Mouse (Mus musculus) small intestine, adult 2 months (tissue): ENCODE data around the gene Bcl2l12. TPM values are rescaled to one million over a fixed set of nuclear protein-coding genes. Genes with fewer than 3 reads are reported as not detected.

Experiments
- H3K27ac ChIP-seq: fragments of 200-500 bp; 2 replicates; pipeline ENCODE4 v1.5.1; 2012; ENCODE audit warnings: low read depth, low read length, control low read depth, inconsistent platforms; ENCODE audit not compliant: insufficient read depth
- H3K27me3 ChIP-seq: fragments of 200-500 bp; 2 replicates; pipeline ENCODE4 v1.6.1; 2012; ENCODE audit warnings: mild to moderate bottlenecking, moderate library complexity, low read length, inconsistent platforms; ENCODE audit not compliant: control insufficient read depth, insufficient read depth
- H3K36me3 ChIP-seq: fragments of 200-500 bp; 2 replicates; pipeline ENCODE4 v1.6.1; 2012; ENCODE audit warnings: mild to moderate bottlenecking, low read length, control low read depth, inconsistent platforms; ENCODE audit not compliant: control insufficient read depth, insufficient read depth
- H3K4me1 ChIP-seq: fragments of 200-500 bp; 2 replicates; pipeline ENCODE4 v1.6.1; 2012; ENCODE audit warnings: low read length, inconsistent platforms, mixed read lengths; ENCODE audit not compliant: control insufficient read depth, insufficient read depth, insufficient read length
- H3K4me3 ChIP-seq: fragments of 200-500 bp; 2 replicates; pipeline ENCODE4 v1.5.1; 2012; ENCODE audit warnings: low read depth, mild to moderate bottlenecking, control low read depth, inconsistent platforms, low read length, moderate library complexity
- CTCF ChIP-seq: fragments of 200-500 bp; IDR thresholded peaks from 2 replicates; pipeline ENCODE4 v1.5.1; 2012; ENCODE audit warnings: low read depth, mild to moderate bottlenecking, control low read depth, inconsistent platforms, low read length, moderate library complexity, mixed read lengths; ENCODE audit not compliant: insufficient replicate concordance, insufficient read length; ENCODE audit errors: extremely low read depth
- POLR2A ChIP-seq: fragments of 200-500 bp; IDR thresholded peaks from 2 replicates; pipeline ENCODE4 v1.6.1; 2012; ENCODE audit warnings: low read depth, mild to moderate bottlenecking, control low read depth, inconsistent platforms, low read length, moderate library complexity
- WGBS: fragments of 180-500 bp; shearing (Covaris S2); methylation state at CpG from one replicate; pipeline ENCODE4 v1.1.7; 2018; 5-methylcytosine and 5-hydroxymethylcytosine counted together
- polyA plus RNA-seq: library from polyadenylated mRNA; depleted of rRNA; stranded (reverse); fragments of >200 nt; gene quantifications from 2 replicates; pipeline ENCODE4 v1.2.3, GENCODE M21; 2012

The Bcl2l12 gene
- polyA plus RNA-seq, 1 experiment = 16.3 TPM

DNA sequence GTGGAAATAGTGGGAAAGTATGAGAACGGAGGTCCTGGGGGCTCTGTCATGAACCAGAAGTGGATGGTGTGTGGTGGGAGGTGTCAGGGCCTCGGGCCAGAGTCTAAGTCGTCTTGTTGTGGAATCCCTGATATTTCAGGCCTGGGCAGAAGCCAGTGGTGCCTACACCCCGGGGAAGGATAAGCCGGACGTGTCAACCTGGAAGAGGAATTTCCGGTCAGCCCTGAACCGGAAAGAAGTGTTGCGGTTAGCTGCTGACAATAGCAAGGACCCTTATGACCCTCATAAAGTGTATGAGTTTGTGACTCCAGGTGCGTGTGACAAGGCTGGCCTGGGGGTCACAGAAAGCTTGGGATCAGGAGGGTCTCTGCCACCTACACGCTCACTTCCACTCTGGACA lies 1.2 kb upstream of the Bcl2l12 start:
- WGBS = 69% methylated on average over 11 of the region's 11 CpGs
- H3K27me3 ChIP-seq = no peaks in the 10 kb centered on the region
- no peak for TF ChIP-seq CTCF
- no peak for TF ChIP-seq POLR2A
- H3K27ac ChIP-seq = no peak overlapping the region
- peaks cover 10% of the 10 kb centered on the region for H3K4me1 ChIP-seq
- H3K4me3 ChIP-seq = no peak overlapping the region
- H3K36me3 ChIP-seq = peaks cover 46% of the 10 kb centered on the region

DNA sequence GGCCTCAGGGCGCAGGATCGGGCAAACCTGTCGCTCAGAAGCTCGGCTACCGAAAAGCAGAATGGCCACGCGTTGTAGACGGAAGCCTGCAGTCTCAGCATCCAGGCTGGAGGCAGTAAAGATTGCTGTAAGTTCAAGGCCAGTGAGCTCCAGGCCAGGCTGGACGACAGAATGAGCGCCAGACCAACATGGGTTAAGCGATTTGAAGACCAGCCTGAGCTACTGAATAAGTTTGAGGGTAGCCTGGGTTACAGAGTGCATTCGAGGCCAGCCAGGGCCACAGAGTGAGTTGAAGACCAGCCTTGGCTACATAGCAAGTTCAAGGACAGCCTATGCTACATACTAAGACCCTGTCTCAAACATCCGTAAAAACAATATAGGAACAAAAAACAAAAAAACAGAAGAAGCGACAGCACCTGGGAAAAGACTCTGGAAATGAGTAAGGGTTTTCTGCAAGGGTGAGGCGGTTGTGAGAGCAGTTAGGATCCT lies 528 bp downstream of the Bcl2l12 start:
- WGBS = 1% methylated on average over 15 of the region's 15 CpGs
- Histone ChIP-seq H3K4me1 (peaks cover 10% of the 10 kb centered on the region), H3K27me3 (no peaks in the 10 kb centered on the region), H3K4me3 (peak overlapping the region; percentile 75), H3K36me3 (peaks cover 36% of the 10 kb centered on the region), H3K27ac (peak overlapping the region; percentile 70)
- TF ChIP-seq CTCF = no peak
- TF ChIP-seq POLR2A = no peak

DNA sequence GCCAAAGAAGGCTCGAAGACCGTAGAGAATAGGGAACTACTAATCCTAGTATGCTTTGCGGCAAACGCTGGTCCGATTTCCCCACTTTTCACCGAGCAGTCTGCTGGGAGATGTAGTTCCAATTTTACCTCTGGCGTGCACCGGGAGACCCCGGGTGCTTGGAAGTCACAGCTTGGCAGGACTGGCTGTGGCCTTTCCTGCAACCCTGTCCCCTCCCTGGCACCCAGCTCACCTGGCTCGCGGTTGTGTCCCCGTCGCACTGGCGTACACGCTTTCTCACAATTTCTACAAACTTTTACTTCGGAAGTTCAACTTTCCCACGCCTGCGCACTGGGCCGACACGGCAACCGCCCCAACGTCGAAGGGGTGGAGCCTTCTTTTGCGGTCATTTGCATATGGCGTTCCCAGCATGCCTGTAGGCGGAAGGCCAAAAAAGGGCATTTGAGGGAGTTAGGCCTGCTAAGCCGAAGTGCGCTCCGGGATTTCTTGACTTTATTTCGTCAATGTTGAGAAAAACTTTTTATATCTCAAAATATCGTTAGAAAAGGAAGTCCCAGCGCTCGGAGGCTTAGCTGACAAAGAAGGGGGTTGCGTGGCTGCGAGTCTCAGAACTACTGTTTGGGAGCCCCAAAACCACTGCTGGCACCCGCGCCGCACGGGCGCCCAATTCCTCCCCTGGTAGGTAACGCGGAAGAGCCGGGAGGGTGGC lies 1.1 kb downstream of the Bcl2l12 start, which contains the start of gene Irf3:
Gene Irf3, plus strand, starts transcription at position 418 of the 709 bp plus-strand sequence.
- Histone ChIP-seq H3K27ac (peak within 1 kb of the TSS; percentile 70), H3K4me1 (peaks cover 10% of the 10 kb centered on the region), H3K4me3 (peak within 1 kb of the TSS; percentile 75), H3K27me3 (no peaks in the 10 kb centered on the region), H3K36me3 (peaks cover 35% of the 10 kb centered on the region)
- TF ChIP-seq CTCF (no peak), POLR2A (peak; percentile 82)
- WGBS = under 1% methylated on average over 43 of the region's 43 CpGs

DNA sequence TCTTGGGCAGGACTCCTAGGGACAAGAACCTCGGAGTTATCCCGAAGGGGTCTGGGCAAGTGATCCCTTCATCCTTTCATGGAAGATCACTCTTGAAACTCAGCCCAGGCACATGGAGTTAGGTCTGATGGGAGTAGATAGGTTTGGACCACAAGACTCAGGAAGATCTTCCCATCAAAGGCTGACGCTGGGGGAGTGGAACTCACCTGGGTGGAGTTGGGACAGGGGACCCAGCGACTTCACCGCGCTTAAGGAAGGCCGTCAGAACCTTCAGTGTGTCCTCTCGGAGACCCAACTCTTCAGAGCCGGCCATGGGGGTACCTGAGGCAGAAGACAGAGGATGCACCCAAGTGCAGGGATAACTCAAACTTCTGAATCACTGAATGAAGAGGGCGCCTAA lies 1.8 kb downstream of the Bcl2l12 start:
- Histone ChIP-seq H3K36me3 (peaks cover 31% of the 10 kb centered on the region), H3K27ac (no peak overlapping the region), H3K4me3 (peak overlapping the region; percentile 75), H3K4me1 (peaks cover 10% of the 10 kb centered on the region), H3K27me3 (no peaks in the 10 kb centered on the region)
- 11% methylated on average over 10 of the region's 10 CpGs for WGBS
- no peak for TF ChIP-seq CTCF
- no peak for TF ChIP-seq POLR2A

DNA sequence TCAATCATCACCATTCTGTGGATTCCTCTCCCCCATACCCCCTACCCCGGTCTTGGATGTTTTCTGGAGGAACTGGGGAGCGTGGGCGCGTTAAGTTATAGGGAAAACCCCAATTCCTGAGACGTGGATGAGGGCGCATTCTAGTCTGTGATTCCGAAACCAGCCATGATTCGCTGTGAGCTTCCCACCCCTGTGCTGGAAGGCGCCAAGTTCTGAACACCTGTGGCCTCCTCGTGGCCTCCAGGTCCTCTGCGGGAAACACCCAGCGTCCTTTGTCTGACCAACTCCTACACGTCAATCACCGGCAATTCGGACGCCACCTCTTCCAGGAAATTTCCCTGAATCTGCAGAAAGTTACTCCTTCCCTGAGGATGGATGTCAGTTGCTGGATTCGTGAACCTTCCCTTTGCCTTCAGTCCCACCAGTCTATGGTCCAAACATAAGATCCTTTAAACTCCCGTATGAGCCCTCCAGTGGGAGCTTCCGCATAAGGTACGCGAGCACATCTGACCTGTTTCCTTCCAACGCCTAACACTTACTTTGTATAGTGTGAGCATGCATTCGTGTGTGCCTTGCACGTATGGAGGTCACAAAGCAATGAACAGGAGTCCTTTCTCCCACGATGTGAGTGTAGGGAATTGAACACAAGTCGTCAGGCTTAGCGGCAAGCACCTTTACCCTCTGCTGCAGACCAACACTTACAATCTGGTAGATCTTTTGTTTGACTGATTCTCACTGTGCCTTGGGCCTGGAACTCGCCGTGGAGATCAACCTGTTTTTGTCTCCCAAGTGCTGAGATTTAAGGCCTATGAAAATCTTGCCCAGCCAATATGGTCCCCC lies 11.4 kb downstream of the Bcl2l12 start:
- Histone ChIP-seq H3K4me3 (peak overlapping the region; percentile 76), H3K27ac (peak overlapping the region; percentile 84), H3K36me3 (peaks cover 8% of the 10 kb centered on the region), H3K27me3 (no peaks in the 10 kb centered on the region), H3K4me1 (peaks cover 5% of the 10 kb centered on the region)
- TF ChIP-seq POLR2A (no peak), CTCF (no peak)
- under 1% methylated on average over 29 of the region's 29 CpGs for WGBS

DNA sequence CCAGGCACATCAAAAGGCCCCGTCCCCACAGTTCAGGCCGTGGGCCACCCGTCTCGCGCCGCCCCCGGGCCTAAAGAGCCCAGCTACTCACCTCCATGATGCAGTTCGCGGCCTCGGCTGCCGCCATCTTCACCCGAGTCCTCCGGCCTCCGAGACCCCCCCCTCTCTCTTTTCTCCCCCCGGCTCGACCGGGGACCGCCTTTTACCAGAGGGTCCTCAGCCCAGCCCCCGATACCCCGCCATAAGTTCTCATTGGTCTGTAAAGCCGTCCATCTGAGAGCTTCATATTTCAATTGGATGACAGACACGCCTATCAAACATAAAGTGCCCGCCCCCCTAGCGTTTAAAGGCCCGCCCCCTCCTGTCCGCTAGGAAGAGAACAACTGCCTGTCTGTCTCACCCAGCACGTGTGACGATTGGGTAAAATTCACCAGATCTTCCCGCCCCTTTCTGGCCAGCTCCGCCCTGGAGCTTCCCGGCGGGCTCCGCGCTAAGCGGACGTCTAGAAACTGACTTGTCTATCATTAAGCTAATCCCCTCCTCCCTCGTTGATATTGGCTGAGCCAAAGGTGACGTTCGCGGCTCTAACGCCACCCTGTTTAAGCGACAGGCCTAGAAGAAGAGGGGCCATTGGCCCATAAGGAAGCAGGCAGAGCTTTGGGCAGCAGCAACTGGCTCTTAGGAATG lies 12.2 kb downstream of the Bcl2l12 start, which contains the start of gene Prmt1:
Gene Prmt1, minus strand, starts transcription at position 377 of the 687 bp plus-strand sequence.
- TF ChIP-seq POLR2A = peak; percentile 62; the same call in 1 of the 2 replicates
- TF ChIP-seq CTCF = no peak
- WGBS = under 1% methylated on average over 42 of the region's 42 CpGs
- peaks cover 5% of the 10 kb centered on the region for H3K4me1 ChIP-seq

DNA sequence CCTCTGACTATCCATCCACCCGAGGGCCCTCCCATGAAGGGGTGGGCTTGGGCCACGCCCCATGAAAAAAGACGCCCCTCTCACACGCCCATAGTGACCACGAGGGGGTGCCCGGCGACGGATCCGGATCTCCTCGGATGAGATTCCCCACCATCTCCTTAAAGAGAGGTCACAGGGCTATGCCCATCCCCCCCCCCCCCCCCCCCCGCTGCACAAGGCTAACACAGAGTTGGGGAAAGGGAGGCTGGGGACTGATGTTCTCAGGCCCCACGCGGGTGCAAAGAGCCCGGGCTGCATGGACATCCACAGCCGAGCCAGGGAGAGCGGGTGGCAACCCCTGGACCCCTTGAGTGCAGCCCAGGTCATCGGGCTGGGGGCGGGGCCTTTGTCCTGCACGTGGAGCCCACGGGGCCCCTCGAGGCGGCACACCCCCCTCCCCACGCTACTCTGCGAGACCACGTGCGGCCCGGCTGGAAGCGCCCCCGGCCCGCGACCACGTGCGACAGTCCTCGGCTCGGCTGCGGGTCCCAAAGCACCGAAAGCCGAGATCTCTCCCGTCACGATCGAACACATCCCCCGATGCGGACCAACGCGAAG lies 12.8 kb downstream of the Bcl2l12 start:
- under 1% methylated on average over 45 of the region's 45 CpGs for WGBS
- Histone ChIP-seq H3K36me3 (peaks cover 14% of the 10 kb centered on the region), H3K27ac (peak overlapping the region; percentile 82), H3K4me3 (peak overlapping the region; percentile 91), H3K4me1 (peaks cover 5% of the 10 kb centered on the region), H3K27me3 (no peaks in the 10 kb centered on the region)
- no peak for TF ChIP-seq POLR2A
- TF ChIP-seq CTCF = peak; percentile 23; the same call in 1 of the 2 replicates

More for the DNA sequence above, 12.2 kb downstream of the Bcl2l12 start, which contains the start of gene Prmt1:
- H3K4me3 ChIP-seq = peak within 1 kb of the TSS; percentile 91
- peaks cover 9% of the 10 kb centered on the region for H3K36me3 ChIP-seq
- H3K27me3 ChIP-seq = no peaks in the 10 kb centered on the region
- H3K27ac ChIP-seq = peak within 1 kb of the TSS; percentile 84
